Comparison of ENCODE assay signal across 20 mouse cellular contexts in genomic region chr8:123215430-123215829, GRCm38 (mm10). TPM values are rescaled to one million over a fixed set of nuclear protein-coding genes. Genes with fewer than 3 reads are reported as not detected.
DNase-seq lines count a peak whose midpoint lies in the region; TF ChIP-seq lines count a peak whose summit lies in the region.
"Had no signal": no experiment of that assay in that cellular context is flagged by ENCODE, and none has a peak within 500 bp of the region (broad histone marks: within the 10 kb centered on the region; RNA-seq: fewer than 3 reads in every experiment).

No protein-coding gene starts in this region.

- H3K4me3 ChIP-seq in testis, adult 2 months (ENCODE audit: control insufficient read depth, low read depth, low read length): peak overlapping the region; percentile 15
- H3K4me3 ChIP-seq: embryonic facial prominence, embryonic 12.5 days; forebrain, embryonic 15.5 days; heart, embryonic 15.5 days; hindbrain, embryonic 15.5 days had no signal

- TF ChIP-seq CTCF in testis, adult 2 months (IDR thresholded peaks at IDR 0.05; ENCODE audit: control insufficient read depth, insufficient read depth, insufficient replicate concordance, low read depth, low read length): no peak

- intact Hi-C loops in heart, postnatal 25 days (cut with DNase I): loop anchor here (5.0 kb wide), 1 partner anchor 77 kb away; no protein-coding TSS in a partner anchor
- intact Hi-C loops in heart, postnatal 10 days (cut with DNase I): loop anchor here (10.0 kb wide), 1 partner anchor 741 kb away; the partner anchor contains the start of genes Ctu2 and Rnf166

- H3K27me3 ChIP-seq in testis, adult 2 months (ENCODE audit: control insufficient read depth, insufficient read depth, low read length): no peaks in the 10 kb centered on the region
- H3K27me3 ChIP-seq: embryonic facial prominence, embryonic 12.5 days; forebrain, embryonic 15.5 days; heart, embryonic 15.5 days; hindbrain, embryonic 15.5 days; Patski had no signal

- no peak overlapping the region for H3K27ac ChIP-seq in testis, adult 2 months (ENCODE audit: control insufficient read depth, insufficient read depth, low read depth, low read length)
- H3K27ac ChIP-seq: embryonic facial prominence, embryonic 12.5 days; forebrain, embryonic 15.5 days; heart, embryonic 15.5 days; hindbrain, embryonic 15.5 days had no signal

- peaks cover 3% of the 10 kb centered on the region for H3K4me1 ChIP-seq in testis, adult 2 months (ENCODE audit: control insufficient read depth, insufficient read depth, low read length)

- peak; percentile 98 for DNase-seq in heart, adult 11 months
- no peak for DNase-seq in heart, postnatal 25 days (ENCODE audit: low spot score)
- DNase-seq in testis, postnatal 10 days (ENCODE audit: low spot score): no peak
- peak; percentile 66 to 79 for DNase-seq in heart, postnatal 10 days
- DNase-seq in thymus, postnatal 4 days: no peak
- DNase-seq: adrenal gland, postnatal 14 days; cerebellum, adult 11-12 months; cerebellum, postnatal 10 days; embryo, embryonic 11 days; gastrocnemius, postnatal 10 days; kidney, adult 2 months had no signal

- H3K36me3 ChIP-seq in testis, adult 2 months (ENCODE audit: control insufficient read depth, insufficient read depth, low read length): peaks cover 4% of the 10 kb centered on the region
- H3K36me3 ChIP-seq: embryonic facial prominence, embryonic 12.5 days; forebrain, embryonic 15.5 days; heart, embryonic 15.5 days; hindbrain, embryonic 15.5 days had no signal

- no peak for TF ChIP-seq POLR2A in testis, adult 2 months (IDR thresholded peaks at IDR 0.05; ENCODE audit: control insufficient read depth, low read depth, low read length)

RNA-seq across cellular contexts. Expression of gene Spata33, which starts 2.8 kb away (rescaled TPM):
- total RNA-seq in heart, postnatal 25 days (2021): 10 to 100 TPM; 30.2 to 30.6 TPM
- 921 and 929 TPM in 2 replicates for polyA plus RNA-seq in testis, adult 2 months (2012; rRNA removed)
- total RNA-seq in heart, postnatal 10 days (2021): 10 to 100 TPM; 42.9 to 48.5 TPM
- polyA plus RNA-seq: activated CD4-positive, CD25-positive, alpha-beta regulatory T cell, adult 4 months had no signal

RNA-seq across cellular contexts. Expression of gene Chmp1a, which starts 2.9 kb away (rescaled TPM):
- total RNA-seq in heart, postnatal 25 days (2021): 10 to 100 TPM; 57.1 to 68.6 TPM
- polyA plus RNA-seq in testis, adult 2 months (2012; rRNA removed): 98.1 and 98.4 TPM in 2 replicates
- 10 to 100 TPM; 64.2 to 82.9 TPM for total RNA-seq in heart, postnatal 10 days (2021)

RNA-seq across cellular contexts. Expression of gene Cdk10, which starts 9.2 kb away (rescaled TPM):
- 10 to 100 TPM; 22.7 to 24.3 TPM for total RNA-seq in heart, postnatal 25 days (2021)
- polyA plus RNA-seq in testis, adult 2 months (2012; rRNA removed): 62.0 and 65.4 TPM in 2 replicates
- 10 to 100 TPM; 26.4 to 27.9 TPM for total RNA-seq in heart, postnatal 10 days (2021)

RNA-seq across cellular contexts. Expression of gene Spata2l, which starts 20.6 kb away (rescaled TPM):
- total RNA-seq in heart, postnatal 25 days (2021): 1 to 10 TPM; 5.9 to 6.8 TPM
- 34.4 and 35.0 TPM in 2 replicates for polyA plus RNA-seq in testis, adult 2 months (2012; rRNA removed)
- total RNA-seq in heart, postnatal 10 days (2021): 1 to 10 TPM; 6.4 to 6.8 TPM

RNA-seq across cellular contexts. Expression of gene Dpep1, which starts 29.4 kb away (rescaled TPM):
- total RNA-seq in heart, postnatal 25 days (2021): 10 to 100 TPM; 29.6 to 30.7 TPM
- polyA plus RNA-seq in testis, adult 2 months (2012; rRNA removed): 9.6 and 10.5 TPM in 2 replicates
- 10 to 100 TPM in 1 of 2 experiments, 1 to 10 TPM in 1; 9.6 to 29.0 TPM for total RNA-seq in heart, postnatal 10 days (2021)
- total RNA-seq: CH12.LX; common myeloid progenitor, adult 5-6 weeks had no signal
- polyA plus RNA-seq: activated CD4-positive, CD25-positive, alpha-beta regulatory T cell, adult 4 months; Patski had no signal

Comparison
In these comparisons a context has a peak if more than half of its experiments do, and no peak if none do; other contexts are left out.
1. DNase-seq: peak in heart, adult 11 months (single experiment) and heart, postnatal 10 days (2 of 2); none in heart, postnatal 25 days (single experiment), testis, postnatal 10 days (single experiment) and thymus, postnatal 4 days (single experiment).